Mouse (Mus musculus): ENCODE results near the gene Olfr156.
A peak's percentile ranks its signal among the peaks of the same experiment; 100 is the strongest.
"Not testable (repeated sequence)": the region's sequence is repeated elsewhere in the genome, so short reads cannot be mapped to it uniquely, and the experiment has no call there.

Gene Olfr156

GRCm38 (mm10) chr4:43823845-43824337, at the start of gene Olfr156:
Olfr156 (minus strand) TSS chr4:43823895.
- DNase-seq (ENCODE audit: low read depth, low spot score), result peak; percentile 38

DNA sequence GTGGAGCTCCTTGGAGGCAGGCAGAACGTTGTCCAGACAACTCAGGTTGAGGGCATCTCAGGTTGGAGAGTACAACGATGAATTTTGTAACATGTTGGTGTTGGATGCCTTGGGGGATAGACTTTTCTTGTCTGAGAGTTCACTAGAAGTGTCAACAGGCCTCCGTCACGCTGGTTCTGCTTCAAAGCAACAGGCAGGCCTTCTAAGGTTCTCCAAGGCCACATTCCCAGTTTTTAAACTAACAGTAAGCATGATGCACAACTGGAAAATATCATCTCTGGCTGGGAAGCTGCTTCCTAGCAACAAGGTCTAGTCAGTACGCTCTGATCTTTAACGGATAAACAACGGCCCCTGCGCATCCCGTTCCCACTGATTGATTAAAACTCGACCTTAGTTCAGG, 46.1 kb upstream of the Olfr156 start:
- no peak for DNase-seq (ENCODE audit: low read depth, low spot score)

GRCm38 (mm10) chr4:43863298-43863697, 39.6 kb upstream of the Olfr156 start:
- DNase-seq (ENCODE audit: low read depth, low spot score), result no peak

DNA sequence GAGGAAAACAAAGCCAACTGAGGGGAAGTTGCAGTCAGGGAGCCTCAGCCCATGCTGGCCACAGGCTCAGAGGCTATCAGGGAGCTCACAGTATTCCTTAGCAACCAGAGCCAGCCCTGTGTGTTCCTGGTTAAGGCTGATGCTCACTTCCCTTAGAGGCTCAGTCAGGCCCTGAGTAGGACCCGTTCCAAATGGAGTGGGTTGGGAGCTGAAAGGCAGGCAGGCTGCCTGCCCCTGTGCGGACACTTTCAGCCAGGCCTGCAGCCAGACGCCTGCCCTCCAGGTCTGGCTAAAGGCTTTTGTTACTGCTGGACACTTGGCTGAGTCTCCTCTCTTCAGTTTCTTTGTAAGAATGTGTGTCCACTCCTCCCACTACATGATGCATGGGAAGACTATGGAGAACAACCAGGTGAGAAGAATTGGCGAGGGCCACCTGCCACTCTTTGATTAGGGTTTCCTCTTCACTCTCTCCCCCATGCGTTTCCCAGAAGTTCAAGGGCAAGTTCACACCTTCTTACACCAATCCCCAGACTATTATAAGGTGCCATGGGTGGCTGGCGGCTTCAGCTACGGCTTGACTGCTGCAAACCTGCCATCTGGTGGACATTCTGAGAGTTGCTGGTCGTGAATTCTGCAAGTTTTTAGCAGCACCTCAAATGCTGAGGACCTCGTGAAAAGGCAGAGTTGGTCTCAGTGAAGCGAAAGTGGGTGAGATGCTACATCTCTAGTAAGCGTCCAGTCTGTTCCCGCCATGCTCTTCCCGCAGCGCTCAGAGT, 37.2 kb upstream of the Olfr156 start:
- peak; percentile 87 for DNase-seq (ENCODE audit: low read depth, low spot score)

GRCm38 (mm10) chr4:43859886-43860285, 36.2 kb upstream of the Olfr156 start:
- DNase-seq (ENCODE audit: low read depth, low spot score), result no peak

DNA sequence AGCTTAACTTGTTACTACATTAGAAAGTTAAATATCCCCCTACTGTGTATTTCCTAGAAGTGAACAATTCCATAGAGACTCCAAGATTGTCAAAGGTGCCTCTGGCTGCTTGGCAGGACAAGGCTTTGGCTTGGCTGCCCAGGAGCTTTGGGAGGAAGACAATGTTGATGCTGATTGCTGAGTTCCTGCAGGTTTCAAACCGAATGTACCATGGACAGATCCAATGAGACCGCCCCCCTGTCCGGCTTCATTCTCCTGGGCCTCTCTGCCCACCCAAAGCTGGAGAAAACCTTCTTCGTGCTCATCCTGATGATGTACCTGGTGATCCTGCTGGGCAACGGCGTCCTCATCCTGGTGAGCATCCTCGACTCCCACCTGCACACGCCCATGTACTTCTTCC, 30.4 kb upstream of the Olfr156 start:
- no peak for DNase-seq (ENCODE audit: low read depth, low spot score)

GRCm38 (mm10) chr4:43851265-43851664, 27.6 kb upstream of the Olfr156 start, which contains the start of gene Olfr155:
Olfr155 (plus strand) TSS chr4:43851565.
- DNase-seq (ENCODE audit: low read depth, low spot score), result no peak

DNA sequence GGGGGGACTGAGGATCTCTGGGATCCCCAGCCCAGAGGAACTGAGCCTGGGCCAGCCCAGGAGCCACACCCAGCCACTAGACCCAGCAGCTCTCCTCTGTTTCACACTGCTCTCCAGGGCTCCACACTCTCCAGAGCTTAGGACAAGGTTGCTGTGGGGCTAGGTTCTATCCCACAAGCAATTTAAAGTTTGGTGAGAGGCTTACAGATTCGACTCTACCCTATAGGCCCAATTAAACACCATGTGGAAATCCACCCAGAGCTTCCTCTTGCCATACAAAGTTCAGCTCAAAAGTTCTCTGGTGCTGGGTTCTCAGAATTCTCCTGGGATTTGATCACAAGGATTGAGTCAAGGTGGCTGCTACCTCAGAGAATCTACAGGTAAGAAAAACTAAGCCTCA, 16.4 kb upstream of the Olfr156 start, which contains the start of gene Olfr157:
TSS of gene Olfr157 (minus strand) at position 101 of the 400 bp plus-strand sequence.
- no peak for DNase-seq (ENCODE audit: low read depth, low spot score)

DNA sequence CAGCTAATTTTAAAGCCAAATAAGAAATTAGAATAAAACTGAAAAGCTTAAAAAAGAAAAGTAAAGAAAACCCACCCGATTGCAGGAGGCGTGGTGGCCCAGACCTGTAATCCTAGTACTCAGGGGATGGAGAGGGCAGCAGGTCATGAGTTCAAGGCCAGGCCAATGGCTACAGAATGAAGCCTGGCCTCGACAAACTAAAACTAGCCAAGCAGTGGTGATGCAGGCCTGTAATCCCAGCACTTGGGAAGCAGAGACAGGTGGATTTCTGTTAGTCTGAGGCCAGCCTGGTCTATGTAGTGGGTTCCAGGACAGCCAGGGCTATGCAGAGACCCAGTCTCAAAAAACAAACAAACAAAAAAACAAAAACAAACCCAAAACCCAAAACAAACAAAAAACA, 14.6 kb upstream of the Olfr156 start:
- DNase-seq (ENCODE audit: low read depth, low spot score), result no peak

DNA sequence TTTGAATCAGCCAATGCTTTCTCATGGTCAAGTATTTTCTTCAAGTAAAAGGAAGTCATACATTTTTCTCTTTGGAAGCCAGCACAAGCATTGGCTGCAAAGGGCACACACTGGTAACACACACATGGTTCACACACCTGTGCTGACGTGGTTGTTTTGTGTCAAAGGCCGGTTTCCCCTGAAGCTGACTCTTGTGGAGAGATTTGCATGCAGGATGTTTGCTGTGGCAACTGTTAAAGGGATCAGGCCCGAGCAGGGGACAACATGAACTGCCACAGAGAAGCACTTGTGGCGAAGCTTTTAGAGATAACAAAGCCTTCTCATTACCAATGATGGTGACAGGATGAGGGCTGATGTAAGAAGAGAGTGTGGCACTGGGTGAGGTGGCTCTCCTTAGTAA, 11.1 kb upstream of the Olfr156 start:
- DNase-seq (ENCODE audit: low read depth, low spot score), result no peak

DNA sequence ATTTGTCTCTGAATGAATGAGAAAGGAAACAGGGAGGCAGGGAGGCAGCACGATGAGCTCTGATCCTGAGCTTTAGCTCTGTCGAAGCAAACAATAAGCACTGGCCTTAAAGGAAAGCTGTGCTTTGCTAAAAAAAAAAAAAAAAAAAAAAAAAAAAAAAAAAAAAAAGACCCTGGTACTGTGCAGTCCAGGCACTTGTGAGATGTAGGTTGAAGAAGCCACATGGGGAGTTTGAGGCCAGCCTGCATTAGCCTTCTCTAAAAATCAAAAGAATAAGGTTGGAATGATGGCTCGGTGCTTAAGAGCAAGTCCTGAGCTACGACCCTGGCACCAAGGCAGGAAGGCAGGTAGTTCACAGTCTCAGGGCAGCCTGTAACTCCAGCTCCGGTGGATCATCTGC, 10.1 kb upstream of the Olfr156 start:
- DNase-seq (ENCODE audit: low read depth, low spot score), result no peak

- no peak for DNase-seq (ENCODE audit: low read depth, low spot score)
These were observed 8.3 kb upstream of the Olfr156 start for GRCm38 (mm10) chr4:43832031-43832430.

GRCm38 (mm10) chr4:43828806-43829205, 5.1 kb upstream of the Olfr156 start:
- no peak for DNase-seq (ENCODE audit: low read depth, low spot score)

GRCm38 (mm10) chr4:43822896-43823550, 672 bp downstream of the Olfr156 start:
- DNase-seq (ENCODE audit: low read depth, low spot score), result peak; percentile 33

DNA sequence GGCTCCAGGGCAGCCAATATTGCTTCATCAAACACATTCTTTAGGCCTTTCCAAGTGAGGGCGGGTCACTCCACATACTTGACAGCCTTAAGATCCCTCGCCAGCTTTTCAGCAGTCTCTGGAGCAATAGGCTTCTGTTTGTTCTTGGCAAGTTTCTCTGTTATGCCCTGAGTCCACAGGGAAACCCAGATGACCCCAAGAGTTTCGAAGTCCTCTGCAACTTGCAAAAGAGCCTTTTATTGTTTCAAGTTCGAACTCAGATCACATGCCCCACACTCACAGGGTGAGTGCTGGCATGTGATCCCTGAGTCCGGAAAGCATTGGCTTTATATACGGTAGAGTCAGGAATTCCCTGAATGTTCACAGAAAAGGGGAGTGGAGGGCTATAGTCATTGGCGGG, 24.8 kb downstream of the Olfr156 start:
- no peak for DNase-seq (ENCODE audit: low read depth, low spot score)

DNA sequence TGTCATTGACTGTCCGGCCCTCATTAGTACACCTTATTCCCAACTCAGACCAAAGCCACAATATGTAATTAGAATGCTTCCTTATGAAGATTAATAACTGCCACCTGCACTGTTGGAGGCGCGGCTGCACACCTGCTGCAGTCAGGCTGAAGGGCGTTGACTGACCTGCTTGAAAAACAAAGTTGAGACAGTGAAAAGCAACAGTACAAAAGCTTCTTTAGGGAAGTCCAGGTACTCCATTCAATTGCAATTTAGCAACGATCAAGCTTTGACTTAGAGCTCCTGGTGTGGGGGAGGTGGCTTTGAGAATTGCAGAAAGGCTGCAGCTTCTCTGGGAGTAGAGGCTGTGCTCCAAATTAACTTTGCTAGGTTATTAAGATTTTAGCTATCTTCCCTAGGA, 27.9 kb downstream of the Olfr156 start:
- DNase-seq (ENCODE audit: low read depth, low spot score), result not testable (repeated sequence)

DNA sequence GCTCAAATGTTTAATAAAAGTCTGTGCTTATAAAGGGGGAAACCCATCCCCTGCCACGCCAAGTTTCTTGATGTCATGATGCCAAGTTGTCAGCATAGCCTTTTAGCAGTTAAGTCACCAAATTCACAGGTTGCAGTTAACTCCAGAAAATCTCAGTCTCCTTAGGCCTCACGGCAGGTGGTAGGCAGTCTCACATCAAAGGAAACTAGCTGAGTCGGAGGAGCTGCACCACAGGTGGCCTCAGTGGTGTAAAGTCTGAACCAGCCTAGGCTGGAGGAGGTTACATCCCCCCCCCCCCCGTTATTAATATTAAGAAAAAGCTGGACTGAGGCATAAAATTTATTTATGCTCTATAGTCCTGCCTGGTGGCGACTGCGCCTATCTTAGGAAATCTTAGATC, 28.4 kb downstream of the Olfr156 start:
- DNase-seq (ENCODE audit: low read depth, low spot score), result no peak

DNA sequence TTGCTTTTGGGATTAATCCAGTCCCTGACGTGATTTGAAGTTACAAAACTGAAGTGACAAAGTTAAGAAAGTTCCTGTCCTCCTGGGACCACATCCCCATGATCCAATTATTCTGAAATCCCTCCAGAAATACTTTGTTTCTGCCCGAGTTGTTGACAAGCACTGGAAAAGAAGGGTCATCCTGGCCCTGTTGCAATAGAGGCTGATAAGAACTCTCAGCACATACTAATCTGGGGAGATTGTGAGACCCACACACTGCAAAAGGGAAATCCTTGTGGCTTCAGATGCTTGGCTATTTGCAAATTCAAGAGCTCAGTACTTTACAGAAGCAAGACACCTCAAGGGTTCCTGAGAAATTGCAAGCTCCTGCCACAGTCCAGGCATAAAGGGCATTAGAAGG, 51.4 kb downstream of the Olfr156 start:
- DNase-seq (ENCODE audit: low read depth, low spot score), result no peak

DNA sequence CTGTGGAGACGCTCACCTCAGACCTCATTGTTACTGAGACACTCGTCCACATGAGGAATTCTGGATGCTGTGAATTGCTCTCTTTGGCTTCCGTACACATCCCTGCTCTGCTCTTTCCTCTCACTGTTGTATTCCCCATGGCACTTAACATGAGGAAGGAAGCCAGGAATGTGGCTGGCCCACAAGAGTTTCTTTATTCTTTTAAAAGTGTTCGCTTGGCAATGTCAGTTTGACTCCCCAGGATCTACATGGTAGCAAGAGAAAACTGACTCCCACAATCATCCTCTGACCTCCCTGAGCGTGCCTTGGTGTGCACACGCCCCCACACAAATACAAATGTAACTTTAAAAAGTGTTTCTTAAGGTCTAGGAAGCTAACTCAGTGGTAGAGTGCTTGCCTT, 52.1 kb downstream of the Olfr156 start:
- DNase-seq (ENCODE audit: low read depth, low spot score), result no peak

DNA sequence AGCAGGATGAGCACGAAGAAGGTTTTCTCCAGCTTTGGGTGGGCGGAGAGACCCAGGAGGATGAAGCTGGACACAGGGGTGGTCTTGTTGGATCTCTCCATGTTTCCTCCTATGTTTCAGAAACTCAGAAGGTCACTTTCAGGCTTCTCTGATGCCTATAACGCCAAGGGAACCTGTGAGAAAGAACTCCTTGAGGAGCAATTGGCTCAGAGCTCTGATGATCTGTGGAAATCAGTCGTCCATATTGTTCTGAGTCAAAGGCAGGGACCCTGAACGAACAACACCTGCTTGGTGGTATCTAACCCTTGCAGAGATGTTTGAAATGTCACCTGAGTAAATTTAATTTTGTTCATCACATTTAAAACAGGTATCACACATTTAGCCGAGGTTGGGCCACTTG, 52.8 kb downstream of the Olfr156 start, which contains the start of gene Olfr159:
TSS of gene Olfr159 (minus strand) at position 101 of the 400 bp plus-strand sequence.
- no peak for DNase-seq (ENCODE audit: low read depth, low spot score)
